Mouse (Mus musculus) cerebellum, adult 2 months (tissue): ENCODE data around the gene Habp4. TPM values are rescaled to one million over a fixed set of nuclear protein-coding genes. Genes with fewer than 3 reads are reported as not detected.

Experiments
- DNase-seq, 2 experiments: peaks; one replicate each; pipeline ENCODE4 v3.0.0; 2021
- H3K27ac ChIP-seq: fragments of 200-500 bp; 2 replicates; pipeline ENCODE4 v1.5.1; 2012; ENCODE audit warnings: low read length, control low read depth, inconsistent platforms; ENCODE audit not compliant: insufficient read depth
- H3K27me3 ChIP-seq: fragments of 200-500 bp; 2 replicates; pipeline ENCODE4 v1.6.1; 2012; ENCODE audit warnings: inconsistent platforms, mild to moderate bottlenecking, low read length, moderate library complexity; ENCODE audit not compliant: control insufficient read depth, insufficient read depth
- H3K4me1 ChIP-seq: fragments of 200-500 bp; 2 replicates; pipeline ENCODE4 v1.6.1; 2011; ENCODE audit warnings: low read length; ENCODE audit not compliant: control insufficient read depth, insufficient read depth
- H3K4me3 ChIP-seq: fragments of 200-500 bp; replicated peaks from 2 replicates; pipeline ENCODE3; 2011; ENCODE audit warnings: mild to moderate bottlenecking, low read depth, low read length, control low read depth; ENCODE audit not compliant: insufficient read depth
- CTCF ChIP-seq: fragments of 200-500 bp; IDR thresholded peaks from 2 replicates; pipeline ENCODE4 v1.5.1; 2011; ENCODE audit warnings: low read depth, mild to moderate bottlenecking, control low read depth, low read length, moderate library complexity, borderline replicate concordance; ENCODE audit not compliant: insufficient read depth
- POLR2A ChIP-seq: fragments of 200-500 bp; IDR thresholded peaks from 2 replicates; pipeline ENCODE4 v1.6.1; 2011; ENCODE audit warnings: low read length, control low read depth, borderline replicate concordance; ENCODE audit not compliant: insufficient read depth
- WGBS: fragments of 180-500 bp; shearing (Covaris S2); methylation state at CpG from one replicate; pipeline ENCODE4 v1.1.7; 2018; 5-methylcytosine and 5-hydroxymethylcytosine counted together
- polyA plus RNA-seq: library from polyadenylated mRNA; depleted of rRNA; stranded (reverse); fragments of >200 nt; gene quantifications from 2 replicates; pipeline ENCODE4 v1.2.3, GENCODE M21; 2012

Habp4 gene
- polyA plus RNA-seq, 1 experiment = 213 TPM

GRCm38 (mm10) chr13:64150121-64150520 is 11.5 kb upstream of the Habp4 start:
- TF ChIP-seq POLR2A (no peak), CTCF (no peak)
- H3K4me1 ChIP-seq = no peaks in the 10 kb centered on the region; the same call in 1 of the 2 replicates
- DNase-seq = no peak
- no peak overlapping the region for H3K27ac ChIP-seq
- no peaks in the 10 kb centered on the region for H3K27me3 ChIP-seq
- WGBS = 66% methylated on average over 5 of the region's 5 CpGs
- no peak overlapping the region for H3K4me3 ChIP-seq

GRCm38 (mm10) chr13:64152241-64152669 is 9.4 kb upstream of the Habp4 start:
- no peaks in the 10 kb centered on the region for H3K27me3 ChIP-seq
- H3K4me1 ChIP-seq = no peaks in the 10 kb centered on the region; the same call in 1 of the 2 replicates
- TF ChIP-seq POLR2A (peak; percentile 88), CTCF (no peak)
- DNase-seq = peak; percentile 89 to 90
- H3K4me3 ChIP-seq = peak overlapping the region; percentile 71
- under 1% methylated on average over 42 of the region's 42 CpGs for WGBS
- H3K27ac ChIP-seq = no peak overlapping the region

GRCm38 (mm10) chr13:64152671-64153082 is 8.9 kb upstream of the Habp4 start:
- under 1% methylated on average over 61 of the region's 61 CpGs for WGBS
- H3K27me3 ChIP-seq = no peaks in the 10 kb centered on the region
- no peak overlapping the region for H3K27ac ChIP-seq
- peak overlapping the region; percentile 71 for H3K4me3 ChIP-seq
- DNase-seq = no peak
- TF ChIP-seq POLR2A (no peak), CTCF (no peak)
- H3K4me1 ChIP-seq = no peaks in the 10 kb centered on the region; the same call in 1 of the 2 replicates

- TF ChIP-seq POLR2A (no peak), CTCF (no peak)
- Histone ChIP-seq H3K27me3 (no peaks in the 10 kb centered on the region), H3K4me1 (no peaks in the 10 kb centered on the region; the same call in 1 of the 2 replicates), H3K27ac (no peak within 1 kb of the TSS), H3K4me3 (peak within 1 kb of the TSS; percentile 71)
- whole genome bisulfite sequencing = under 1% methylated on average over 56 of the region's 56 CpGs
- peak; percentile 95 for DNase-seq
Observed at GRCm38 (mm10) chr13:64153083-64153682, 8.4 kb upstream of the Habp4 start, which contains the start of gene Zfp367. Gene Zfp367 (minus strand): TSS chr13:64153202.

- no peaks in the 10 kb centered on the region; the same call in 1 of the 2 replicates for H3K4me1 ChIP-seq
- peak; percentile 28 to 31 for DNase-seq
Observed at GRCm38 (mm10) chr13:64153751-64154267, 7.8 kb upstream of the Habp4 start.

GRCm38 (mm10) chr13:64154651-64155050 is 7.0 kb upstream of the Habp4 start:
- Histone ChIP-seq H3K4me3 (no peak overlapping the region), H3K27ac (no peak overlapping the region), H3K4me1 (no peaks in the 10 kb centered on the region; the same call in 1 of the 2 replicates), H3K27me3 (no peaks in the 10 kb centered on the region)
- no peak for TF ChIP-seq POLR2A
- TF ChIP-seq CTCF = no peak
- no peak for DNase-seq
- 54% methylated on average over 2 of the region's 2 CpGs for WGBS

More at GRCm38 (mm10) chr13:64153751-64154267, 7.8 kb upstream of the Habp4 start:
- peak overlapping the region; percentile 71 for H3K4me3 ChIP-seq
- TF ChIP-seq POLR2A = no peak
- TF ChIP-seq CTCF = no peak
- H3K27ac ChIP-seq = no peak overlapping the region
- 2% methylated on average over 18 of the region's 18 CpGs for WGBS
- no peaks in the 10 kb centered on the region for H3K27me3 ChIP-seq

- no peak for DNase-seq
- Histone ChIP-seq H3K4me3 (no peak overlapping the region), H3K27me3 (no peaks in the 10 kb centered on the region), H3K27ac (no peak overlapping the region), H3K4me1 (no peaks in the 10 kb centered on the region; the same call in 1 of the 2 replicates)
- TF ChIP-seq CTCF (no peak), POLR2A (no peak)
- 39% methylated on average over 1 of the region's 1 CpGs for WGBS
Observed at GRCm38 (mm10) chr13:64155171-64155571, 6.5 kb upstream of the Habp4 start.

- H3K27me3 ChIP-seq = no peaks in the 10 kb centered on the region
- no peaks in the 10 kb centered on the region for H3K4me1 ChIP-seq
- no peak overlapping the region for H3K27ac ChIP-seq
- no peak overlapping the region for H3K4me3 ChIP-seq
- DNase-seq = no peak
- no peak for TF ChIP-seq POLR2A
- no peak for TF ChIP-seq CTCF
Observed at GRCm38 (mm10) chr13:64156966-64157365, 4.7 kb upstream of the Habp4 start.
